Mouse (Mus musculus) ES-E14 (cell line): ENCODE data around the gene Mogs.

Source experiments
- CHD2 ChIP-seq: IDR thresholded peaks from 2 replicates; pipeline ENCODE4 v1.6.1; 2014; ENCODE audit warnings: mild to moderate bottlenecking, low read depth, low read length, inconsistent platforms
- HCFC1 ChIP-seq: IDR thresholded peaks from 2 replicates; pipeline ENCODE4 v1.6.1; 2012; ENCODE audit warnings: low read length, inconsistent platforms, borderline replicate concordance; ENCODE audit not compliant: insufficient read depth

DNA sequence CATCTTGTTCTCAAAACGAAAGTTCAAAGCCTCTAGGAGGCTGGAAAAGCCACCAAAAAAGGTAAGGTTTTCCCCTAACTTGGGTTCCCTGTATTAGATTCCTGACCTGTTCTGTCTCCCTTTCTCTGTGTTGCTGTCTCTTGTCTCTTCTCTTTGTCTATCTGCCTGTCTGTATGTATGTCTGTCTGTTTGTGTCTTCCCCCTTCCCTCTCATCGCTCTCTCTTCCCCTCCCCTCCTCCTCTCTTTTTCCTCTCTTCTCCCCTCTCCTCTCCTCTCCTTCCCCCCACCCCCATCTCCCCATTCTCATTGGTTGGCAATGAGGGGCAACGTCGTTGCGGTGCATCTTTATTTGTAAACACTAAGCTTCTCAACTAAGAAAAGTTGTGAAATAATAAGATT, 10.0 kb downstream of the Mogs start, which contains the start of gene Ino80b:
- TF ChIP-seq HCFC1 (no peak), CHD2 (no peak; the same call in 1 of the 2 replicates)
